Mouse (Mus musculus): ENCODE results near the gene Hdac9.

GRCm38 (mm10) chr12:34407143-34407542 lies 509.8 kb downstream of the Hdac9 start:
- TF ChIP-seq CTCF (IDR thresholded peaks at IDR 0.05; ENCODE audit: borderline replicate concordance, extremely low read depth, insufficient read depth, insufficient read length) (no peak), POLR2A (IDR thresholded peaks at IDR 0.05; ENCODE audit: borderline replicate concordance, extremely low read depth, insufficient read depth, insufficient read length, poor library complexity, severe bottlenecking) (no peak)

Measured in brain, embryonic 14.5 days (tissue).